Mouse (Mus musculus) spleen, postnatal 10 days (tissue): ENCODE data around the gene Fam172a.

ENCODE experiments used
- DNase-seq, 2 experiments: peaks; one replicate each; pipeline ENCODE4 v3.0.0; 2021 to 2022; ENCODE audit warnings: low spot score in 2 of 2

Gene Fam172a

GRCm38 (mm10) chr13:78179312-78180097 is 477.7 kb downstream of the Fam172a start:
- DNase-seq = no peak

- DNase-seq = no peak
These were observed 478.4 kb downstream of the Fam172a start for GRCm38 (mm10) chr13:78180261-78180660.

- DNase-seq = no peak
These were observed 479.5 kb downstream of the Fam172a start for GRCm38 (mm10) chr13:78181071-78181929.

GRCm38 (mm10) chr13:78181930-78182558 is 480.2 kb downstream of the Fam172a start:
- DNase-seq = no peak

- DNase-seq = no peak
These were observed 481.2 kb downstream of the Fam172a start for GRCm38 (mm10) chr13:78183004-78183403.

- DNase-seq = no peak
These were observed 482.2 kb downstream of the Fam172a start for GRCm38 (mm10) chr13:78183986-78184385.

GRCm38 (mm10) chr13:78184786-78185466 is 483.1 kb downstream of the Fam172a start:
- no peak for DNase-seq

- DNase-seq = no peak
These were observed 484.6 kb downstream of the Fam172a start for GRCm38 (mm10) chr13:78186340-78186946.

- no peak for DNase-seq
These were observed 486.0 kb downstream of the Fam172a start for GRCm38 (mm10) chr13:78187833-78188232.

- DNase-seq = no peak
These were observed 487.8 kb downstream of the Fam172a start for GRCm38 (mm10) chr13:78189586-78189985.

GRCm38 (mm10) chr13:78193211-78193610 is 491.4 kb downstream of the Fam172a start:
- DNase-seq = no peak

GRCm38 (mm10) chr13:78194135-78194849 is 492.5 kb downstream of the Fam172a start:
- DNase-seq = no peak

- no peak for DNase-seq
These were observed 493.2 kb downstream of the Fam172a start for GRCm38 (mm10) chr13:78194850-78195600.

- DNase-seq = no peak
These were observed 493.8 kb downstream of the Fam172a start for GRCm38 (mm10) chr13:78195601-78196115.

- DNase-seq = no peak
These were observed 494.5 kb downstream of the Fam172a start for GRCm38 (mm10) chr13:78196236-78196796.

- DNase-seq = no peak
These were observed 495.5 kb downstream of the Fam172a start for GRCm38 (mm10) chr13:78197286-78197818.

- DNase-seq = no peak
These were observed 496.1 kb downstream of the Fam172a start for GRCm38 (mm10) chr13:78197819-78198390.

GRCm38 (mm10) chr13:78198391-78198870 is 496.6 kb downstream of the Fam172a start:
- DNase-seq = no peak
